Mouse (Mus musculus) intestine, postnatal 0 days (tissue): ENCODE measurements at regions not wholly inside any gene's neighbourhood (a gene's known extent, or its start where the extent isn't known, plus 50 kb on each side); places are given as distances from the start of the nearest gene placed in this dataset.

ENCODE experiments used
- ATAC-seq: fragments of 200-750 bp; cut with Nextera tagmentation; 2 replicates; pipeline ENCODE4 v1.8.0; 2017; ENCODE audit warnings: mild to moderate bottlenecking, moderate TSS enrichment, moderate library complexity
- H3K27ac ChIP-seq: fragments of 300-500 bp; sonication (generic); 2 replicates; pipeline ENCODE4 v1.5.1; 2014; ENCODE audit warnings: mild to moderate bottlenecking, low read depth, low read length, moderate library complexity
- H3K27me3 ChIP-seq: fragments of 300-500 bp; sonication (generic); replicated peaks from 2 replicates; pipeline ENCODE4 v1.6.1; 2014; ENCODE audit warnings: low read length, mixed read lengths; ENCODE audit not compliant: control insufficient read depth, insufficient read depth
- H3K36me3 ChIP-seq: fragments of 300-500 bp; sonication (generic); 2 replicates; pipeline ENCODE4 v1.6.1; 2014; ENCODE audit warnings: mild to moderate bottlenecking, moderate library complexity; ENCODE audit not compliant: control insufficient read depth, insufficient read depth
- H3K4me1 ChIP-seq: fragments of 300-500 bp; sonication (generic); replicated peaks from 2 replicates; pipeline ENCODE4 v1.6.1; 2014; ENCODE audit warnings: antibody characterized with exemption, low read length, mixed read lengths; ENCODE audit not compliant: control insufficient read depth, insufficient read depth
- H3K4me2 ChIP-seq: fragments of 300-500 bp; sonication (generic); replicated peaks from 2 replicates; pipeline ENCODE4 v1.6.1; 2014; ENCODE audit warnings: low read depth, mild to moderate bottlenecking, moderate library complexity
- H3K4me3 ChIP-seq: fragments of 300-500 bp; sonication (generic); 2 replicates; pipeline ENCODE4 v1.5.1; 2014; ENCODE audit warnings: low read depth, low read length
- H3K9ac ChIP-seq: fragments of 300-500 bp; sonication (generic); 2 replicates; pipeline ENCODE4 v1.6.1; 2014; ENCODE audit warnings: mild to moderate bottlenecking, low read depth, low read length
- H3K9me3 ChIP-seq: fragments of 300-500 bp; sonication (generic); 2 replicates; pipeline ENCODE4 v1.6.1; 2016; ENCODE audit warnings: mixed run types; ENCODE audit not compliant: control insufficient read depth
- CTCF ChIP-seq: sonication (generic); IDR thresholded peaks from 2 replicates; pipeline ENCODE4 v1.5.1; 2016; ENCODE audit warnings: low read depth, mild to moderate bottlenecking, control low read depth, antibody characterized with exemption, moderate library complexity
- WGBS: fragments of 180-500 bp; shearing (Covaris S2); extraction: QIAGEN DNeasy Blood & Tissue Kit; methylation state at CpG from one replicate; pipeline ENCODE4 v1.1.7; 2014; 5-methylcytosine and 5-hydroxymethylcytosine counted together

DNA sequence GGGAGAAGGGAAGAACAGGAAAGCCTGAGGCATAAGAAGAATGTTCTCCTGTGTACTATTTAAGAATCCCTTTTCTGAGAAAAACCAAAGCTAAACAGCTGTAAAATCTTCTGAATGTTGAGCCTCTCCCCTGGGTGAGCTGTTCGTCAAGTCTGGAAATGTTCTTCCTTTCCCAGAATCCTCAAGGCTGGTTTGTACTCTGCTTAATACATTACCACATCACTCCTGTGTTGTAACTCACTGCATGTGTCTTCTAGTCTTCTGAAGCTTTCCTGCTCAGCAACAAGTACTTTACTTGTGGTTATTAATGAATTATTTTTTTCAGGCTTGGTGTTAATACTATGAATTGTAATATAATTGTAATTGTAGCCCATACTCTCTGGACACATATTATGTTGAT lies 65.4 kb upstream of the Ghr start:
- H3K4me3 ChIP-seq = no peak overlapping the region
- no peaks in the 10 kb centered on the region for H3K36me3 ChIP-seq
- 53% methylated on average over 1 of the region's 1 CpGs for WGBS
- H3K9me3 ChIP-seq = no peaks in the 10 kb centered on the region
- H3K27me3 ChIP-seq = no peaks in the 10 kb centered on the region
- ATAC-seq = no peak
- no peak overlapping the region for H3K9ac ChIP-seq
- no peak overlapping the region for H3K27ac ChIP-seq
- TF ChIP-seq CTCF = no peak
- no peak overlapping the region for H3K4me2 ChIP-seq
- no peaks in the 10 kb centered on the region for H3K4me1 ChIP-seq

DNA sequence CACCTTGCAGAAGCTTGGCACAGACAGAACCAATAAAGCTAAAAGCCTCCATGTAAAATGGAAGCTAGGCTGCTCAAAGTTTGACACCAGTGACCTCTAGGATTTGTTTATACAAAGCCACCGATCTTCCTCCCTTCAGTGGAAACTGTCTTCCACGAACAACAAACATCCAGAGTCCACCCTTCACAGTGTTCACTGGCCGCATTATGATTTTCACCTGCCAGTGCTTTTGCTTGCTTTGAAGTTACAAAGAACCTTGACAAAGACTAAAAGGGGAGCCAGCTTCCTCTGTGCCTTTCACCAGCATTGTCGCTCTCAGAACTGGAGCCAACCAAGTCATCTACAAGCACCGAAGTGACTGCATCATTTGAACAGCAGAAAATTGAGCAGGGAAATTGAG lies 56.8 kb upstream of the Ghr start:
- ATAC-seq = no peak
- TF ChIP-seq CTCF = no peak
- Histone ChIP-seq H3K4me3 (no peak overlapping the region), H3K27me3 (no peaks in the 10 kb centered on the region), H3K27ac (no peak overlapping the region), H3K4me2 (no peak overlapping the region), H3K9ac (no peak overlapping the region), H3K36me3 (no peaks in the 10 kb centered on the region), H3K9me3 (no peaks in the 10 kb centered on the region), H3K4me1 (no peaks in the 10 kb centered on the region)
- 71% methylated on average over 5 of the region's 5 CpGs for WGBS
